Mouse (Mus musculus) thymus, postnatal 0 days (tissue): ENCODE measurements around the gene Ranbp6. TPM values are rescaled to one million over a fixed set of nuclear protein-coding genes. Genes with fewer than 3 reads are reported as not detected.

ENCODE experiments used
- DNase-seq: peaks from one replicate; pipeline ENCODE4 v3.0.0-alpha.2; 2015; ENCODE audit warnings: low spot score
- polyA plus RNA-seq: library from polyadenylated mRNA; unstranded; fragments of >200 nt; fragmentation: Nextera tagmentation; extraction: Ambion mirVana; gene quantifications from 2 replicates; pipeline ENCODE4 v1.2.1, GENCODE M21; 2015

Ranbp6 gene
- polyA plus RNA-seq, 1 experiment from 2014 or later: 16.9 TPM

GRCm38 (mm10) chr19:29810022-29810421 lies 2.8 kb downstream of the Ranbp6 start:
- no peak for DNase-seq

GRCm38 (mm10) chr19:29805917-29806785 lies 6.6 kb downstream of the Ranbp6 start, which contains the start of gene 9930021J03Rik:
9930021J03Rik (minus strand) TSS chr19:29805989.
- DNase-seq: peak; percentile 99

- DNase-seq: peak; percentile 61
Observed at GRCm38 (mm10) chr19:29805101-29805916, 7.5 kb downstream of the Ranbp6 start.

GRCm38 (mm10) chr19:29803946-29804345 lies 8.8 kb downstream of the Ranbp6 start:
- no peak for DNase-seq

- DNase-seq: no peak
Observed at GRCm38 (mm10) chr19:29797371-29797770, 15.4 kb downstream of the Ranbp6 start.

GRCm38 (mm10) chr19:29787997-29788396 lies 24.8 kb downstream of the Ranbp6 start:
- DNase-seq: no peak

GRCm38 (mm10) chr19:29782914-29783313 lies 29.9 kb downstream of the Ranbp6 start:
- DNase-seq: no peak

Other genes with a start within 250 kb of the Ranbp6 start
- gene Ermp1, start 164.6 kb downstream of the Ranbp6 start, polyA plus RNA-seq: 9.6 and 10.7 TPM in 2 replicates
- gene Mlana, start 115.2 kb downstream of the Ranbp6 start, polyA plus RNA-seq: 0.18 TPM in 1 of 2 replicates, not detected in the other
- gene 9930021J03Rik, start 7.0 kb downstream of the Ranbp6 start, polyA plus RNA-seq: 4.2 and 5.4 TPM in 2 replicates
- gene Il33, start 112.1 kb upstream of the Ranbp6 start, polyA plus RNA-seq: 2.3 TPM in 2 replicates
- gene Trpd52l3, start 190.8 kb upstream of the Ranbp6 start, polyA plus RNA-seq: not detected in 2 replicates
- gene Uhrf2, start 217.5 kb upstream of the Ranbp6 start, polyA plus RNA-seq: 44.6 and 54.4 TPM in 2 replicates